Mouse (Mus musculus) testis, adult 2 months (tissue): ENCODE measurements around the gene Wee1. TPM values are rescaled to one million over a fixed set of nuclear protein-coding genes. Genes with fewer than 3 reads are reported as not detected.
"Not testable (repeated sequence)": the region's sequence is repeated elsewhere in the genome, so short reads cannot be mapped to it uniquely, and the experiment has no call there.

Experiments used
- H3K27ac ChIP-seq: fragments of 200-500 bp; 2 replicates; pipeline ENCODE4 v1.5.1; 2012; ENCODE audit warnings: low read depth, low read length; ENCODE audit not compliant: control insufficient read depth, insufficient read depth
- H3K27me3 ChIP-seq: fragments of 200-500 bp; 2 replicates; pipeline ENCODE4 v1.6.1; 2012; ENCODE audit warnings: mild to moderate bottlenecking, low read length, moderate library complexity; ENCODE audit not compliant: control insufficient read depth, insufficient read depth
- H3K36me3 ChIP-seq: fragments of 200-500 bp; 2 replicates; pipeline ENCODE4 v1.6.1; 2012; ENCODE audit warnings: mild to moderate bottlenecking, low read length; ENCODE audit not compliant: control insufficient read depth, insufficient read depth
- H3K4me1 ChIP-seq: fragments of 200-500 bp; 2 replicates; pipeline ENCODE4 v1.6.1; 2012; ENCODE audit warnings: low read length; ENCODE audit not compliant: control insufficient read depth, insufficient read depth
- H3K4me3 ChIP-seq: fragments of 200-500 bp; 2 replicates; pipeline ENCODE4 v1.5.1; 2012; ENCODE audit warnings: low read depth, mild to moderate bottlenecking, low read length, moderate library complexity, mixed read lengths; ENCODE audit not compliant: control insufficient read depth
- CTCF ChIP-seq: fragments of 200-500 bp; IDR thresholded peaks from 2 replicates; pipeline ENCODE4 v1.5.1; 2012; ENCODE audit warnings: low read depth, mild to moderate bottlenecking, inconsistent platforms, low read length, moderate library complexity; ENCODE audit not compliant: control insufficient read depth, insufficient read depth, insufficient replicate concordance
- POLR2A ChIP-seq: fragments of 200-500 bp; IDR thresholded peaks from 2 replicates; pipeline ENCODE4 v1.6.1; 2012; ENCODE audit warnings: low read depth, mild to moderate bottlenecking, inconsistent platforms, low read length, moderate library complexity; ENCODE audit not compliant: control insufficient read depth
- polyA plus RNA-seq: library from polyadenylated mRNA; depleted of rRNA; stranded (reverse); fragments of >200 nt; gene quantifications from 2 replicates; pipeline ENCODE4 v1.2.3, GENCODE M21; 2012

Wee1 gene
- polyA plus RNA-seq, 1 experiment: 14.3 TPM

- Histone ChIP-seq H3K4me1 (peaks cover 9% of the 10 kb centered on the region; the same call in 1 of the 2 replicates), H3K36me3 (no peaks in the 10 kb centered on the region), H3K27me3 (no peaks in the 10 kb centered on the region), H3K27ac (no peak overlapping the region), H3K4me3 (peak overlapping the region; percentile 93)
- TF ChIP-seq CTCF (no peak), POLR2A (no peak)
These were observed 2.2 kb downstream of the Wee1 start for GRCm38 (mm10) chr7:110123844-110124555.

GRCm38 (mm10) chr7:110128566-110128965 lies 6.7 kb downstream of the Wee1 start:
- TF ChIP-seq POLR2A (no peak), CTCF (no peak)
- no peak overlapping the region for H3K4me3 ChIP-seq
- no peak overlapping the region for H3K27ac ChIP-seq
- H3K4me1 ChIP-seq: peaks cover 6% of the 10 kb centered on the region; the same call in 1 of the 2 replicates
- H3K27me3 ChIP-seq: no peaks in the 10 kb centered on the region
- no peaks in the 10 kb centered on the region; the same call in none of the 2 replicates for H3K36me3 ChIP-seq

- not testable (repeated sequence) for H3K27ac ChIP-seq, H3K27me3 ChIP-seq, H3K4me1 ChIP-seq, H3K36me3 ChIP-seq, H3K4me3 ChIP-seq
These were observed 10.4 kb downstream of the Wee1 start for GRCm38 (mm10) chr7:110132272-110132671.

- no peaks in the 10 kb centered on the region for H3K4me1 ChIP-seq
- H3K27me3 ChIP-seq: no peaks in the 10 kb centered on the region
- H3K27ac ChIP-seq: no peak overlapping the region
- no peak overlapping the region for H3K4me3 ChIP-seq
- H3K36me3 ChIP-seq: peaks cover 1% of the 10 kb centered on the region
- TF ChIP-seq CTCF: no peak
- no peak for TF ChIP-seq POLR2A
These were observed 12.1 kb downstream of the Wee1 start for GRCm38 (mm10) chr7:110133988-110134387.

- Histone ChIP-seq H3K4me1 (no peaks in the 10 kb centered on the region), H3K4me3 (no peak overlapping the region), H3K36me3 (peaks cover 4% of the 10 kb centered on the region), H3K27ac (no peak overlapping the region), H3K27me3 (no peaks in the 10 kb centered on the region)
- no peak for TF ChIP-seq CTCF
- TF ChIP-seq POLR2A: no peak
These were observed 16.7 kb downstream of the Wee1 start for GRCm38 (mm10) chr7:110138538-110138937.

- H3K4me3 ChIP-seq: no peak overlapping the region
- TF ChIP-seq POLR2A: no peak
- TF ChIP-seq CTCF: no peak
- no peak overlapping the region for H3K27ac ChIP-seq
- H3K4me1 ChIP-seq: no peaks in the 10 kb centered on the region
- H3K36me3 ChIP-seq: peaks cover 3% of the 10 kb centered on the region
- H3K27me3 ChIP-seq: no peaks in the 10 kb centered on the region
These were observed 22.0 kb downstream of the Wee1 start for GRCm38 (mm10) chr7:110143863-110144262.

- Histone ChIP-seq H3K4me3 (no peak overlapping the region), H3K27ac (no peak overlapping the region), H3K36me3 (no peaks in the 10 kb centered on the region), H3K4me1 (no peaks in the 10 kb centered on the region), H3K27me3 (no peaks in the 10 kb centered on the region)
- TF ChIP-seq CTCF (no peak), POLR2A (no peak)
These were observed 31.0 kb downstream of the Wee1 start for GRCm38 (mm10) chr7:110152891-110153290.

GRCm38 (mm10) chr7:110156712-110157260 lies 34.9 kb downstream of the Wee1 start:
- H3K4me3 ChIP-seq: no peak overlapping the region
- no peak overlapping the region for H3K27ac ChIP-seq
- H3K36me3 ChIP-seq: no peaks in the 10 kb centered on the region
- no peaks in the 10 kb centered on the region for H3K27me3 ChIP-seq
- H3K4me1 ChIP-seq: no peaks in the 10 kb centered on the region
- TF ChIP-seq CTCF (no peak), POLR2A (no peak)
